Mouse (Mus musculus) lung, postnatal 36 days (tissue): ENCODE measurements around the gene Wdtc1.
A peak's percentile ranks its signal among the peaks of the same experiment; 100 is the strongest.

Experiments used
- DNase-seq: peaks from one replicate; pipeline ENCODE4 v3.0.0; 2022; ENCODE audit warnings: mixed read lengths

The Wdtc1 gene

GRCm38 (mm10) chr4:133375812-133376577, 22.7 kb upstream of the Wdtc1 start:
- no peak for DNase-seq

GRCm38 (mm10) chr4:133374011-133374410, 20.7 kb upstream of the Wdtc1 start:
- no peak for DNase-seq

DNA sequence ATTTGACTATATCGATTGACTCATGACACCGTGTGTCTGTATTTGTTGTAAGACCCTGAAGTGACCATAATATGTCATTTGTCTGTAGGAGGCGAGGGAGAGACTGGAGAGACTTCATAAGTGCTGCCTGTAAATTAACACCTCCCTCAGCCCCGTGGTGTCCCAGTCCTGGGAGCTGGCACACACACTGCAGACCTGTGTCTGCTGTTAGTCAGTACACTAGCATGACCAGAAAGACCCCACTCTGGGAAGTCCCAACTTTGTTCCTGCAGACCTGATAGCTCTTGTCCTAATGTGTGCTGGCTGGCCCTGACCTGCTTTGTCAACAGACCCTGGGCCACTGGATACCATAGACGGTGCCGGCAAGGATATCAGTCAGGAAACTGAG, 19.0 kb upstream of the Wdtc1 start:
- no peak for DNase-seq

GRCm38 (mm10) chr4:133371621-133372277, 18.5 kb upstream of the Wdtc1 start:
- no peak for DNase-seq

DNA sequence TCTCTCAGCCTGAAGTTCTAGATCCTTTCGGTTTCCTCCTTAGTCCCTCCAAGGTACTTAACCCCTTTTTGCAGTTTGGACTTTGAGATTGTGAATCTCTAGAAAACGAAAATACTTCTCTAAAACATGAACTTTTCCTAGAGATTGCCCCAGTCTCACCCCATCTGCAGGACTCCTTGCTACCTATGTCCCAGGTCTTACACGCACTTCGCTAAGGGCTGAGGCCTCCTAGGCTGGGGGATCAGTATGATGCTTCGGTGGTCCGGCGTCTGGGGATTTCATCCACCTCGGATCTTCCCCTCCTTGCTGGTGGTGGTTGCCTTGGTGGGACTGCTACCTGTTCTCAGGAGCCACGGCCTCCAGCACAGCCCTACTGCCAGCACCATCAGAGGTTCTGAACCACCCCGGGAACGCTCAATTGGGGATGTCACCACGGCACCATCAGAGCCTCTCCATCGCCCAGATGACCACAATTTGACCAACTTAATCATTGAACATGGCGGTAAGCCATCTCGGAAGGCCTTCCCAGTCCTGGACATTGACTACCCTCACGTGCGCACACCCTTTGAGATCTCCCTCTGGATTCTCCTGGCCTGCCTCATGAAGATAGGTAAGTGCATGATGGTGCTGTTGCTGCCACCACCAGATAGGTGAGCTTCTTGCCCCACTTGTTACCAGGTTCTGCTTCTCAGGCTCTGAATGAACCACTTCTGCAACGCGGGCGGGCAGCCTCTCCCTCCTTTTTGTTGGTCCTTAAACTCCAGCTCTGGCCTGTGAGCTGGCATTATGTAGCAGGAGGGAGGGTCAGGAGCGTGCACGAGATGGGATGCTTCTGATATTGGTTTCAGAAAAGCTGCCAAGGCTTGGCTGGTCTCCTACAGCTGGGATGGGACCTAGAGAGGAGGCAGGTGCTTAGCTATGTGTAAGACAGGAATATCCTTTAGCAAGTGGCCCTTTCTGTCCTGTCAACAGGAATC, 17.3 kb upstream of the Wdtc1 start:
- DNase-seq = no peak

- DNase-seq = peak; percentile 96
Measured at GRCm38 (mm10) chr4:133369553-133370297, 16.4 kb upstream of the Wdtc1 start, which contains the start of gene Slc9a1. Slc9a1 (plus strand) TSS chr4:133369706.

DNA sequence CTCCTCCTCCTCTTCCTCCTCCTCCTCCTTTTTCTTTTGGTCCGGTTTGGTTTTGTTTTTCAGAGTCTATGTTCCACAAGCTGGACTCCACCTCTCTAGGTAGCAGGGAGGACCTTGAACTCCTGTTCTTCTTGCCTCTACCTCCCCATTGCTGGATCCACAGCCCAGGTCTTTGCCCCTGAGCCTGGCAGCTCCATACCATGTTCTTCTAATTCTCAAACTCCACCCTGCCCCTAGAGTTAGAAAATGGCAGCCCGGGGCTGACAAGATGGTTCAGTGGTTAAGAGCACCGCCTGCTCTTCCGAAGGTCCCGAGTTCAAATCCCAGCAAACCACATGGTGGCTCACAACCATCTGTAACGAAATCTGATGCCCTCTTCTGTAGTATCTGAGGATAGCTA, 1.4 kb upstream of the Wdtc1 start:
- no peak for DNase-seq

DNA sequence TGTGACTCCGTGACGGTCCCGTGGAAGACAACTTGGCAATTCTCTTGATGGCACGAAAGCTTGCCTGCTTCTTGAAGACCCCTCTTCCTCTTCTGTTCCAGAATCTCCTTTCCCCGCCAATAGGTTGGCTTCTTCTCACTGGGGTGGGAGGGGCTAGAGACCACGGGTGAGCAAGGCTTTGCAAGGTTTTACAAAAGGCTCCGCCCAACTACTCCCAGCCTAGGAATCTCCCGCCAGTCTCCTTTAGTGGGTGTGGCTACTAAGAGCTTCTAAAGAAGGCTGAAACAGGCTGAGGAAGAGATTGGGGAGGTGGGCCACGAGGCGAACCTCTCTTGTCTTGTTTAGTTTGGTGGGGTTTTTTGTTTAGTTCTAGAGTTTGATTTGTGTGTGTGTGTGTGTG, 484 bp downstream of the Wdtc1 start:
- no peak for DNase-seq

DNA sequence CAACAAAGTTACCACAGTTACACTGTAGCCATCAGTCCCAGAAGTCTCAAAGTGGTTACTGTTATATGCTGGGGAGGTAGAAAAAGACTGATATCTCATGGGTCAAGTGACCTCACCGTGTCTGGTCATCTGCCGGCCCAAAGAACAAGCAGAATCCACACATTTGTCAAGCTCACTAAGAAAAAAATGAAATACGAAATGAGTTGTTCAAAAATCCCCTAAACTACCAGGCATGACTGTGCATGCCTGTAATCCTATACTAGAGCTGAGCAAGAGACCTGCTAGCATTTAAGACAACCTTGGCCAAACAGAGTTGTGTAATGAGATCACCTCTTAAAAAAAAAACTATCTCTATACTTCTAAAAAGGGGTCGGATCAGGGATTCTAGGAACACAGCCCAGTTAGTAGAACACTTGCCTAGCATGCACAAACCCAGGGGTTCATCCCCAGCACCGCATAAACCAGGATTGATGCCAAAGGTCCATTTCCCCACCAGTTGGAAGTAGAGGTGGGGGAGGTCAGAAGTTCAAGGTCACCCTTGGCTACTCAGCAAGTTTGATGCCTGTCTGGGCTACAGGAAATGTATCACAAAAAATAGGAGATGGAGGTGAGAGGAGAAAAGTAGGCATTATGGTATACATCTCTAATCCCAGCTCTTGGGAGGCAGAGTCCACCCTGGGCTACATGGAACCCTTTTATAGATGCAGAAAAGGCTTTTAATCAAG, 5.1 kb downstream of the Wdtc1 start:
- no peak for DNase-seq

- no peak for DNase-seq
Measured at GRCm38 (mm10) chr4:133347624-133348023, 5.7 kb downstream of the Wdtc1 start.

DNA sequence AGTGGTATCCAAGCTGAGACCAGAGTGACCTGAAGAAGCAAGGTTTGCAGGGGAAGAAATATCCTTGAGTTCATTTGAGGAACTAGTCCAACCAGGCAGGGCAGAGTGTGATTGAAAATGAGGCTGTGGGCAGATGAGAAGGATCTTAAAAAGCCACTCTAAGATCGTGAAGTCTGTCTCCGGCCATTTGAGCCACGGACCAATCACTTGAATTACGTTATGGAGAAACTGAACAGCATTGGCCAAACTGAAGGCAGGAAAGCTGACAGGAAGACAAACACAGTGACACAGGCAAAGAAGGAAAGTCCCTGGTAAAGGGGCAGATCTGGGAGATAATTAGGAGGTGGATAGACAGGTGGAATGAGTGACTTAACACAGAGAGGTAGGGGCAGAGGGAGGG, 6.7 kb downstream of the Wdtc1 start:
- DNase-seq = no peak

DNA sequence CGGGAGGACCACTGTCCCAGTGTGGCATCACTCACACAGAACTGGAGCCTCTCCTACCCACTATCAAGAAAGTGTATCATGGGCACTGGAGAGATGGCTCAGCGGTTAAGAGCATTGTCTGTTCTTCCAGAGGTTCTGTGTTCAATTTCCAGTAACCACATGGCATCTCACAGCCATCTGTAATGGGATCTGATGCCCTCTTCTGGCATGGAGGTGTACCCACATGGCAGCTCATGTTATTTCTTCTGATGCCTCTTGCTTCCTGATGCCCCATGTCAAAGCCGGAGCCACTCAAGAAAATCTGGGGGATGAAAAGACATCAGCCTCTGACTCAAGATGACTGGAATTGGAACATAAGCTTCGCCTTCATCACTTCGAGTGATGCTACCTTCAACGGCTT, 7.6 kb downstream of the Wdtc1 start:
- DNase-seq = peak; percentile 28

DNA sequence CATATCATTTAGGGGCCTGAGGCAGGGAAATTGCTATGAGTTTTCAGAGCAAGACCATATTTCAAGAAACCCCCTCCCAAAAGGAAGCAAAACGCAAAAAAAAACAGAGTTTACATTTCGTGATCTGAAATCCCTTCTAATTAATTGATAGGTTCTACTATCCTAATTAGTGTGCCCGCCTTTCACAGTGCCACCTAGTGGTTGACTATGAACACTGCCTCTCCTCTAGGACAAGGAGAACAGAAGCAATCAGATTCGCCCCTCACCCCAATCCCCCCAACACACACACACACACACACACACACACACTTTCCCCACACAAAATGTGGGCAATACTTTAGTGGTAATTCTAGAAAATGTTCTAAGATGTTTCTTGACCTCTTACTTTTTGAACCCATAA, 9.2 kb downstream of the Wdtc1 start:
- DNase-seq = peak; percentile 62

GRCm38 (mm10) chr4:133340217-133340616, 13.1 kb downstream of the Wdtc1 start:
- no peak for DNase-seq

DNA sequence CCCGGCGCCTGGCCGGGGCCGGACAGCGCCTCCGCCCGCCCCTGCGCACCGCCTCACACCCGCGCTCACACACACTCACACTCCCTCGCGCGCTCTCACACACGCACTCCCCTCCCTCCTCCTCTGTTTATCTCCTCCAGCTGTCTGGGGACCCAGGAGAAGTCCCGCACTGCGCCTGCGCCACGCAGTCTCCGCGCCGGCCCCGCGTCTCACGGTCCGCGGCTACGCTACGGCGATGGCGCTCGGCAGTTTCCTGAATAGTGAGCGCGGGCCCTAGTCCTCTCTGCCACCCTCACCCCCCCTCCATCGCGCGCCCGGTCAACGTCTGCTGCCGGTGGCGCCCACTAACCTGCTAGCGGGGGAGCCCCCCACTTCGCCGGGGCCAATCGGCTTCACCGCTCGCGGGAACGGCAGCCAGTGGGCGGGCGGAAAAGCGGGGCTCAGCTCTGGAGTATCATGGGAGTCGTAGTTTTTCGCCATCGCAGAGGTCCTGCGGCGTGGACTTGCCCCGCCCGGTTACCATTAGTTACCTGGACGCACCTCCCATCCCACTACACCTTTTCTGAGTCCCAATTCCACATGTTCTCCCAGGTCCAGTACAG, 14.0 kb downstream of the Wdtc1 start:
- DNase-seq = peak; percentile 98

DNA sequence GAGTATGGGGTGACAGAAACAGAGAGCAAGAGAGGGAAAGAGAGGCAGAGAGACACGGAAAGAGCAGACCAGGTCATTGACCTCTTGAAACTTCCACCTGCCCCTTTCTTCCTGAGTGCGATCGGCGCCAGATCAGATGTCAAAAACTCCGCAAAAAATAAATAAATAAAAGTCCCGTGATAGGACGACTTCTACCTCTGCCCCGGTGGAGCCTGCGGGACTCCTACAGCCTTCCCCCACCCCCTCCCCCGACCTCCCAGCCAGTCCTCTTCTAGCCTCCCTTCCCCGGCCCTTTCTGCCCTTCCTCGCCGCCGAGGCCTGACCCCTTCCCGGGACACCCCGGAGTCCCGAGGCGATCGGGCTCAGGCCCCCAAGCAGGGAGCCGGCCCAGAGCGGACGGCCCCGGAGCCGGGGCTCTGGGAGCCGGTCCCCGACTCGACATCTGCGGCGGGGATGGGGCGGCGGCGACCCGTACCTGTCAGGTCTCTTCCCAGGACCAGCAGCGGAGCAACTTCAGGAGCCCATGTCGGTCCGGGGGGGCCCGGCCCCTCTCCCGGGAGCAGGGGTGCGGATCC, 14.7 kb downstream of the Wdtc1 start:
- DNase-seq = peak; percentile 15

GRCm38 (mm10) chr4:133337833-133338520, 15.3 kb downstream of the Wdtc1 start:
- DNase-seq = no peak

GRCm38 (mm10) chr4:133333306-133333705, 20.0 kb downstream of the Wdtc1 start:
- no peak for DNase-seq

DNA sequence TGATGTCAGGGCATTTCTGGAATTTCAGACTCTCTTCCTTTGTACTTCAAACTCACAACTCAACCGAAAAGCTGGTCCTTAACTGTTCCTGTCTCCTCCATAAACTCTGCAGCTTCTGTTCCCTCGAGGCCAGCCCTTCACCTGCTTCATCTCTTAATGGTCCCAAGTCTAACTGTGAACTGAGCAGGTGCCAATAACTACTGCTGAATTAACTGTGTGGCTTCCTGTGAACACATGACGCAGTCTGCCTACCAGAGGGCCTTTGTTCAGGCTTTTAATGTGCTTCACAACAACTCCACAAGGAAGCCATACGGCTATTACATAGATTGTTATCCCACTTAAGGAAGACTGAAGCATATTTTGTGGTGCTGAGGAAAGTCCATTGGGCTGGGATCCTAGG, 23.0 kb downstream of the Wdtc1 start:
- DNase-seq = no peak

DNA sequence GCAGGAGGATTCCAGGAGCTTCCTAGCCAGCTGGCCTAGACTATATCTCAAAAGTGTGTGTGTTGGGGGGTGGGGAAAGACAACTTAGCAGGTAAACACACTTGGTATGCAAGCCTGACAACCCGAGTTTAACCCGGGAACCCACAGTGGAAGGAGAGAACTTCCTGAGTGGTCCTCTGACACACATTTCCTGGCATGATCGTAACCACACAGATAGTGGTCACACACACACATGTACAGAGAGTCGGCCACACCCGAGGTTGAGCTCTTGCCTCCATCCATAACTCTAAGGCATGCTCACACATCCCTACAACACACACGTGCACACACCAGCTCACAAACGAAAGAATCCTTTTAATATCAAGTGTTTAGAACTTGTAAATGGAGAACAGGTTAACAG, 25.2 kb downstream of the Wdtc1 start:
- DNase-seq = no peak
